Mouse (Mus musculus): ENCODE measurements around the gene Hist1h2ap. TPM values are rescaled to one million over a fixed set of nuclear protein-coding genes. Genes with fewer than 3 reads are reported as not detected.
"Not testable (repeated sequence)": the region's sequence is repeated elsewhere in the genome, so short reads cannot be mapped to it uniquely, and the experiment has no call there.

Hist1h2ap gene
- polyA plus RNA-seq, 1 experiment from 2014 or later, result 3,763 TPM

- WGBS, result 90% methylated on average over 7 of the region's 7 CpGs
- H3K36me3 ChIP-seq, result no peaks in the 10 kb centered on the region
These were observed 37.7 kb downstream of the Hist1h2ap start for GRCm38 (mm10) chr13:21795584-21795983.

GRCm38 (mm10) chr13:21790601-21791283 lies 42.6 kb downstream of the Hist1h2ap start:
- 0 out of 2 replicates have a peak, but pooled peaks cover 3% of the 10 kb centered on the region for H3K4me1 ChIP-seq
- H3K4me2 ChIP-seq, result peak overlapping the region; percentile 49
- H3K27ac ChIP-seq, result peak overlapping the region; percentile 35
- ATAC-seq (ENCODE audit: insufficient read depth, low FRiP score, low read depth), result no peak
- H3K36me3 ChIP-seq, result no peaks in the 10 kb centered on the region
- peak overlapping the region; percentile 13; the same call in 1 of the 2 replicates for H3K4me3 ChIP-seq (replicated peaks)
- no peaks in the 10 kb centered on the region for H3K27me3 ChIP-seq (replicated peaks)
- WGBS, result 16% methylated on average over 17 of the region's 18 CpGs
- 0 out of 2 replicates have a peak overlapping the region, but pooled peaks have one; percentile 12 for H3K9ac ChIP-seq
- H3K9me3 ChIP-seq, result no peaks in the 10 kb centered on the region

More at GRCm38 (mm10) chr13:21795584-21795983, 37.7 kb downstream of the Hist1h2ap start:
- H3K4me1 ChIP-seq, result 0 out of 2 replicates have a peak, but pooled peaks cover under 1% of the 10 kb centered on the region
- no peaks in the 10 kb centered on the region for H3K27me3 ChIP-seq (replicated peaks)
- no peak for ATAC-seq (ENCODE audit: insufficient read depth, low FRiP score, low read depth)
- H3K4me2 ChIP-seq, result no peak overlapping the region
- no peak overlapping the region for H3K9ac ChIP-seq
- no peak overlapping the region for H3K27ac ChIP-seq
- no peak overlapping the region for H3K4me3 ChIP-seq (replicated peaks)
- H3K9me3 ChIP-seq, result no peaks in the 10 kb centered on the region

GRCm38 (mm10) chr13:21789925-21790324 lies 43.4 kb downstream of the Hist1h2ap start:
- H3K27ac ChIP-seq, result no peak overlapping the region
- H3K4me2 ChIP-seq, result no peak overlapping the region
- H3K4me1 ChIP-seq, result 0 out of 2 replicates have a peak, but pooled peaks cover 3% of the 10 kb centered on the region
- ATAC-seq (ENCODE audit: insufficient read depth, low FRiP score, low read depth), result no peak
- H3K4me3 ChIP-seq (replicated peaks), result no peak overlapping the region
- H3K9ac ChIP-seq, result no peak overlapping the region
- WGBS, result 45% methylated on average over 6 of the region's 6 CpGs
- no peaks in the 10 kb centered on the region for H3K27me3 ChIP-seq (replicated peaks)
- H3K9me3 ChIP-seq, result no peaks in the 10 kb centered on the region
- H3K36me3 ChIP-seq, result no peaks in the 10 kb centered on the region

- Histone ChIP-seq H3K9me3 (no peaks in the 10 kb centered on the region), H3K36me3 (no peaks in the 10 kb centered on the region), H3K27ac (peak overlapping the region; percentile 75), H3K4me1 (peaks cover 12% of the 10 kb centered on the region), H3K4me2 (peak overlapping the region; percentile 55), H3K9ac (no peak overlapping the region; the same call in 1 of the 2 replicates), H3K27me3 (replicated peaks) (no peaks in the 10 kb centered on the region), H3K4me3 (replicated peaks) (peak overlapping the region; percentile 37; the same call in 1 of the 2 replicates)
- ATAC-seq (ENCODE audit: insufficient read depth, low FRiP score, low read depth), result 0 out of 2 replicates have a peak, but pooled peaks have one; percentile 1
- WGBS, result 19% methylated on average over 16 of the region's 21 CpGs
These were observed 45.3 kb downstream of the Hist1h2ap start for GRCm38 (mm10) chr13:21787760-21788593.

GRCm38 (mm10) chr13:21786899-21787629 lies 46.2 kb downstream of the Hist1h2ap start, which contains the start of the genes Hist1h2an and Hist1h2bp:
Gene Hist1h2an (minus strand): TSS chr13:21787218.
Gene Hist1h2bp (plus strand): TSS chr13:21787461.
- H3K4me3 ChIP-seq (replicated peaks), result peak within 1 kb of the TSS; percentile 37
- not testable (repeated sequence) for H3K9ac ChIP-seq; H3K36me3 ChIP-seq; H3K9me3 ChIP-seq; H3K27me3 ChIP-seq (replicated peaks)
- H3K4me1 ChIP-seq, result peaks cover 12% of the 10 kb centered on the region
- peak; percentile 91 for ATAC-seq (ENCODE audit: insufficient read depth, low FRiP score, low read depth)
- 0% methylated on average over 38 of the region's 63 CpGs for WGBS
- H3K27ac ChIP-seq, result peak within 1 kb of the TSS; percentile 89
- H3K4me2 ChIP-seq, result peak within 1 kb of the TSS; percentile 57

- H3K27me3 ChIP-seq (replicated peaks), result no peaks in the 10 kb centered on the region
- no peak for ATAC-seq (ENCODE audit: insufficient read depth, low FRiP score, low read depth)
- H3K4me2 ChIP-seq, result peak overlapping the region; percentile 57
- H3K4me1 ChIP-seq, result peaks cover 12% of the 10 kb centered on the region
- 6% methylated on average over 8 of the region's 8 CpGs for WGBS
- H3K36me3 ChIP-seq, result no peaks in the 10 kb centered on the region
- H3K9ac ChIP-seq, result no peak overlapping the region
- H3K27ac ChIP-seq, result peak overlapping the region; percentile 89
- no peaks in the 10 kb centered on the region for H3K9me3 ChIP-seq
- H3K4me3 ChIP-seq (replicated peaks), result peak overlapping the region; percentile 37
These were observed 47.0 kb downstream of the Hist1h2ap start for GRCm38 (mm10) chr13:21786189-21786898.

GRCm38 (mm10) chr13:21784311-21784710 lies 49.0 kb downstream of the Hist1h2ap start:
- no peaks in the 10 kb centered on the region for H3K36me3 ChIP-seq
- no peak overlapping the region; the same call in 1 of the 2 replicates for H3K4me3 ChIP-seq (replicated peaks)
- H3K27ac ChIP-seq, result peak overlapping the region; percentile 89
- no peak overlapping the region for H3K9ac ChIP-seq
- peak overlapping the region; percentile 69 for H3K4me2 ChIP-seq
- no peaks in the 10 kb centered on the region for H3K9me3 ChIP-seq
- 29% methylated on average over 6 of the region's 6 CpGs for WGBS
- peaks cover 14% of the 10 kb centered on the region for H3K4me1 ChIP-seq
- no peak for ATAC-seq (ENCODE audit: insufficient read depth, low FRiP score, low read depth)
- no peaks in the 10 kb centered on the region for H3K27me3 ChIP-seq (replicated peaks)

GRCm38 (mm10) chr13:21783734-21784161 lies 49.6 kb downstream of the Hist1h2ap start:
- H3K4me1 ChIP-seq, result peaks cover 14% of the 10 kb centered on the region
- 2% methylated on average over 9 of the region's 9 CpGs for WGBS
- peak overlapping the region; percentile 69 for H3K4me2 ChIP-seq
- H3K27ac ChIP-seq, result peak overlapping the region; percentile 89
- no peaks in the 10 kb centered on the region for H3K27me3 ChIP-seq (replicated peaks)
- H3K9me3 ChIP-seq, result no peaks in the 10 kb centered on the region
- ATAC-seq (ENCODE audit: insufficient read depth, low FRiP score, low read depth), result no peak
- peak overlapping the region; percentile 46 for H3K4me3 ChIP-seq (replicated peaks)
- H3K36me3 ChIP-seq, result no peaks in the 10 kb centered on the region
- no peak overlapping the region; the same call in 1 of the 2 replicates for H3K9ac ChIP-seq

- ATAC-seq (ENCODE audit: insufficient read depth, low FRiP score, low read depth), result peak; percentile 59
- Histone ChIP-seq H3K9ac (peak within 1 kb of the TSS; percentile 56), H3K4me3 (replicated peaks) (peak within 1 kb of the TSS; percentile 46), H3K27me3 (replicated peaks) (no peaks in the 10 kb centered on the region), H3K27ac (peak within 1 kb of the TSS; percentile 90), H3K9me3 (no peaks in the 10 kb centered on the region), H3K4me1 (peaks cover 14% of the 10 kb centered on the region), H3K36me3 (no peaks in the 10 kb centered on the region), H3K4me2 (peak within 1 kb of the TSS; percentile 69)
- WGBS, result 0% methylated on average over 17 of the region's 20 CpGs
These were observed 50.1 kb downstream of the Hist1h2ap start, which contains the start of gene Hist1h3i for GRCm38 (mm10) chr13:21783255-21783617. Gene Hist1h3i (minus strand): TSS chr13:21783370.
